9 mouse cellular contexts compared by ENCODE assay signal in genomic region chr5:122318100-122318499, GRCm38 (mm10). TPM values are rescaled to one million over a fixed set of nuclear protein-coding genes. Genes with fewer than 3 reads are reported as not detected.
DNase-seq lines count a peak whose midpoint lies in the region; ATAC-seq and TF ChIP-seq lines count a peak whose summit lies in the region.
"Had no signal": no experiment of that assay in that cellular context is flagged by ENCODE, and none has a peak within 500 bp of the region (broad histone marks: within the 10 kb centered on the region; RNA-seq: fewer than 3 reads in every experiment).

No protein-coding gene starts in this region.

- H3K4me1 ChIP-seq in heart, embryonic 10.5 days: peaks cover 38% of the 10 kb centered on the region
- peaks cover 16 to 52% of the 10 kb centered on the region in 2 experiments for H3K4me1 ChIP-seq in CH12.LX (ENCODE audit: control insufficient read depth in 1 of 2, insufficient read depth in 2 of 2)
- peaks cover 11% of the 10 kb centered on the region for H3K4me1 ChIP-seq in embryonic facial prominence, embryonic 15.5 days
- H3K4me1 ChIP-seq in hindbrain, embryonic 16.5 days (ENCODE audit: control insufficient read depth, insufficient read depth, low read depth, low read length): peaks cover 5% of the 10 kb centered on the region; the same call in 1 of the 2 replicates

- H3K4me3 ChIP-seq in heart, embryonic 10.5 days: no peak overlapping the region
- H3K4me3 ChIP-seq in CH12.LX (replicated peaks in 1 of 3; ENCODE audit: low read depth in 2 of 3, low read length in 2 of 3, poor library complexity in 1 of 3): no peak overlapping the region
- no peak overlapping the region for H3K4me3 ChIP-seq in embryonic facial prominence, embryonic 15.5 days (replicated peaks)
- no peak overlapping the region for H3K4me3 ChIP-seq in hindbrain, embryonic 16.5 days (ENCODE audit: low read length)
- H3K4me3 ChIP-seq: limb, embryonic 15.5 days had no signal

- no peak overlapping the region for H3K4me2 ChIP-seq in CH12.LX (ENCODE audit: insufficient read depth, low read depth, poor library complexity, severe bottlenecking)
- H3K4me2 ChIP-seq in embryonic facial prominence, embryonic 15.5 days (replicated peaks): no peak overlapping the region
- no peak overlapping the region for H3K4me2 ChIP-seq in hindbrain, embryonic 16.5 days (ENCODE audit: low read length)
- H3K4me2 ChIP-seq: limb, embryonic 15.5 days had no signal

- DNase-seq in heart, adult 11 months: peak; percentile 94
- DNase-seq in heart, embryonic 10.5 days (ENCODE audit: low spot score): no peak
- DNase-seq in CH12.LX (ENCODE audit: extremely low read depth): peak; percentile 86
- DNase-seq in lung, postnatal 4 days: peak; percentile 48 to 69
- DNase-seq in MN1 (ENCODE audit: low spot score): no peak
- DNase-seq in adrenal gland, postnatal 36 days: no peak

- no peaks in the 10 kb centered on the region for H3K27me3 ChIP-seq in heart, embryonic 10.5 days (ENCODE audit: insufficient read depth, poor library complexity, severe bottlenecking)
- no peaks in the 10 kb centered on the region for H3K27me3 ChIP-seq in CH12.LX (replicated peaks)
- H3K27me3 ChIP-seq in embryonic facial prominence, embryonic 15.5 days: no peaks in the 10 kb centered on the region
- H3K27me3 ChIP-seq in hindbrain, embryonic 16.5 days (replicated peaks; ENCODE audit: control insufficient read depth, insufficient read depth, low read length): no peaks in the 10 kb centered on the region
- H3K27me3 ChIP-seq: limb, embryonic 15.5 days had no signal

- peak; percentile 51; the same call in 1 of the 2 replicates for TF ChIP-seq EP300 in CH12.LX (IDR thresholded peaks at IDR 0.05; ENCODE audit: low read length)

- 82% methylated on average over 3 of the region's 3 CpGs for WGBS in heart, embryonic 10.5 days
- WGBS in embryonic facial prominence, embryonic 15.5 days: 72% methylated on average over 3 of the region's 3 CpGs
- WGBS in hindbrain, embryonic 16.5 days: 76% methylated on average over 3 of the region's 3 CpGs

- no peak for ATAC-seq in embryonic facial prominence, embryonic 15.5 days (ENCODE audit: insufficient number of reproducible peaks, low FRiP score, low TSS enrichment, low read depth)
- ATAC-seq in hindbrain, embryonic 16.5 days: no peak

- no peaks in the 10 kb centered on the region; the same call in 1 of the 2 replicates for H3K79me2 ChIP-seq in CH12.LX (replicated peaks; ENCODE audit: control insufficient read depth, extremely low read depth, insufficient read depth, poor library complexity, severe bottlenecking)

- TF ChIP-seq RAD21 in CH12.LX (IDR thresholded peaks at IDR 0.05; ENCODE audit: low read depth, low read length): peak; percentile 61

- no peak overlapping the region for H3K9ac ChIP-seq in CH12.LX (ENCODE audit: insufficient read depth, low read depth)
- H3K9ac ChIP-seq in embryonic facial prominence, embryonic 15.5 days: 0 out of 2 replicates have a peak overlapping the region, but pooled peaks have one; percentile 4
- H3K9ac ChIP-seq in hindbrain, embryonic 16.5 days (ENCODE audit: low read depth, low read length): no peak overlapping the region
- H3K9ac ChIP-seq: limb, embryonic 15.5 days had no signal

- peaks cover 64% of the 10 kb centered on the region for H3K36me3 ChIP-seq in heart, embryonic 10.5 days
- peaks cover 54 to 87% of the 10 kb centered on the region in 2 experiments for H3K36me3 ChIP-seq in CH12.LX (replicated peaks in 1 of 2; ENCODE audit: control insufficient read depth in 1 of 2, insufficient read depth in 1 of 2, low read length in 1 of 2)
- peaks cover 32% of the 10 kb centered on the region for H3K36me3 ChIP-seq in embryonic facial prominence, embryonic 15.5 days
- peaks cover 7% of the 10 kb centered on the region for H3K36me3 ChIP-seq in hindbrain, embryonic 16.5 days (ENCODE audit: control insufficient read depth, insufficient read depth, low read length)

- TF ChIP-seq POLR2A in CH12.LX (IDR thresholded peaks at IDR 0.05; ENCODE audit: low read depth, low read length): no peak

- H3K9me3 ChIP-seq in heart, embryonic 10.5 days: no peaks in the 10 kb centered on the region
- H3K9me3 ChIP-seq in CH12.LX (replicated peaks; ENCODE audit: low read length): no peaks in the 10 kb centered on the region
- H3K9me3 ChIP-seq in embryonic facial prominence, embryonic 15.5 days (replicated peaks): no peaks in the 10 kb centered on the region
- H3K9me3 ChIP-seq in hindbrain, embryonic 16.5 days (ENCODE audit: control insufficient read depth, low read length): no peaks in the 10 kb centered on the region
- H3K9me3 ChIP-seq: limb, embryonic 15.5 days had no signal

- peak; percentile 37 to 84; a peak in 2 of 4 replicates for TF ChIP-seq CTCF in CH12.LX (conservative IDR thresholded peaks at IDR 0.05 in 1 of 2, IDR thresholded peaks at IDR 0.05 in 1 of 2; ENCODE audit: low read depth in 2 of 2, low read length in 2 of 2)

- dilution Hi-C loops in CH12.LX (cut with MboI; ENCODE audit: extremely low pct_ligation_motif_present, extremely low pct_unique_long_range_greater_than_20kb, low sequenced_read_pairs): no loop called here

- in situ Hi-C loops in CH12.LX (cut with MboI; ENCODE audit: low pct_ligation_motif_present, low pct_unique_long_range_greater_than_20kb, low sequenced_read_pairs): loop anchor here (5.0 kb wide), 1 partner anchor 46 kb away; no protein-coding TSS in a partner anchor

- H3K27ac ChIP-seq in heart, embryonic 10.5 days: no peak overlapping the region
- no peak overlapping the region for H3K27ac ChIP-seq in CH12.LX (ENCODE audit: insufficient read depth, low read depth)
- no peak overlapping the region for H3K27ac ChIP-seq in embryonic facial prominence, embryonic 15.5 days (replicated peaks)
- no peak overlapping the region for H3K27ac ChIP-seq in hindbrain, embryonic 16.5 days (ENCODE audit: low read depth, low read length)
- H3K27ac ChIP-seq: limb, embryonic 15.5 days had no signal

TF ChIP-seq in CH12.LX, 34 proteins besides CTCF, POLR2A, EP300 and RAD21 (continues in another document):
- TF ChIP-seq ZNF384 (IDR thresholded peaks at IDR 0.05; ENCODE audit: low read depth, low read length) (no peak; the same call in 1 of the 2 replicates), IRF4 (IDR thresholded peaks at IDR 0.05; ENCODE audit: low read depth, low read length) (peak; percentile 87), KAT2A (IDR thresholded peaks at IDR 0.05; ENCODE audit: insufficient replicate concordance, low read length) (no peak), SMC3 (IDR thresholded peaks at IDR 0.05; ENCODE audit: low read depth, low read length) (peak; percentile 90), HCFC1 (IDR thresholded peaks at IDR 0.05; ENCODE audit: low read depth, low read length) (no peak), MAZ (IDR thresholded peaks at IDR 0.05; ENCODE audit: low read depth, low read length) (no peak), CHD1 (IDR thresholded peaks at IDR 0.05; ENCODE audit: low read depth, low read length) (no peak), E2F4 (IDR thresholded peaks at IDR 0.05; ENCODE audit: insufficient replicate concordance, low read depth, low read length) (no peak), ZC3H11A (IDR thresholded peaks at IDR 0.05; ENCODE audit: low read depth, low read length) (peak; percentile 33; the same call in 1 of the 2 replicates)

RNA-seq across cellular contexts. Expression of gene Pptc7, which starts 33.9 kb away (rescaled TPM):
- polyA plus RNA-seq in heart, embryonic 10.5 days (2016; fragmentation: Nextera tagmentation; extraction: Ambion mirVana): 9.1 and 9.9 TPM in 2 replicates
- total RNA-seq in CH12.LX (2012; rRNA removed) (17.1 and 19.9 TPM in 2 replicates), CH12.LX (2014; rRNA removed) (25.6 and 25.9 TPM in 2 replicates)
- 22.2 and 23.6 TPM in 2 replicates for polyA plus RNA-seq in CH12.LX (2012; ENCODE audit: insufficient read length, low read depth)
- 8.0 and 9.5 TPM in 2 replicates for polyA plus RNA-seq in embryonic facial prominence, embryonic 15.5 days (2015; fragmentation: Nextera tagmentation; extraction: Ambion mirVana)
- polyA plus RNA-seq in hindbrain, embryonic 16.5 days (2015; fragmentation: Nextera tagmentation; extraction: Ambion mirVana): 6.5 and 8.1 TPM in 2 replicates
- total RNA-seq in adrenal gland, postnatal 36 days (2021): 10 to 100 TPM; 53.2 to 55.4 TPM

RNA-seq across cellular contexts. Expression of gene Rad9b, which starts 35.9 kb away (rescaled TPM):
- polyA plus RNA-seq in heart, embryonic 10.5 days (2016; fragmentation: Nextera tagmentation; extraction: Ambion mirVana): 7.0 and 8.8 TPM in 2 replicates
- total RNA-seq in CH12.LX (2012; rRNA removed): 6.5 and 9.0 TPM in 2 replicates
- total RNA-seq in CH12.LX (2014; rRNA removed): 10.3 and 11.3 TPM in 2 replicates
- 10.4 TPM in 2 replicates for polyA plus RNA-seq in CH12.LX (2012; ENCODE audit: insufficient read length, low read depth)
- polyA plus RNA-seq in embryonic facial prominence, embryonic 15.5 days (2015; fragmentation: Nextera tagmentation; extraction: Ambion mirVana): 11.4 and 11.5 TPM in 2 replicates
- 17.7 and 20.1 TPM in 2 replicates for polyA plus RNA-seq in hindbrain, embryonic 16.5 days (2015; fragmentation: Nextera tagmentation; extraction: Ambion mirVana)
- total RNA-seq in adrenal gland, postnatal 36 days (2021): 1 to 10 TPM; 2.2 to 3.4 TPM

RNA-seq across cellular contexts. Expression of gene Vps29, which starts 36.1 kb away (rescaled TPM):
- polyA plus RNA-seq in heart, embryonic 10.5 days (2016; fragmentation: Nextera tagmentation; extraction: Ambion mirVana): 245 and 246 TPM in 2 replicates
- total RNA-seq in CH12.LX (2012; rRNA removed) (82.2 and 94.9 TPM in 2 replicates), CH12.LX (2014; rRNA removed) (145 and 153 TPM in 2 replicates)
- polyA plus RNA-seq in CH12.LX (2012; ENCODE audit: insufficient read length, low read depth): 94.4 and 95.0 TPM in 2 replicates
- 178 and 184 TPM in 2 replicates for polyA plus RNA-seq in embryonic facial prominence, embryonic 15.5 days (2015; fragmentation: Nextera tagmentation; extraction: Ambion mirVana)
- polyA plus RNA-seq in hindbrain, embryonic 16.5 days (2015; fragmentation: Nextera tagmentation; extraction: Ambion mirVana): 314 and 353 TPM in 2 replicates
- total RNA-seq in adrenal gland, postnatal 36 days (2021): 100 to 1,000 TPM; 141 to 165 TPM

RNA-seq across cellular contexts. Expression of gene Gpn3, which starts 53.6 kb away (rescaled TPM):
- 70.5 and 83.4 TPM in 2 replicates for polyA plus RNA-seq in heart, embryonic 10.5 days (2016; fragmentation: Nextera tagmentation; extraction: Ambion mirVana)
- total RNA-seq in CH12.LX (2012; rRNA removed) (61.4 and 66.8 TPM in 2 replicates), CH12.LX (2014; rRNA removed) (96.1 and 97.1 TPM in 2 replicates)
- 65.9 and 74.6 TPM in 2 replicates for polyA plus RNA-seq in CH12.LX (2012; ENCODE audit: insufficient read length, low read depth)
- 61.3 and 64.5 TPM in 2 replicates for polyA plus RNA-seq in embryonic facial prominence, embryonic 15.5 days (2015; fragmentation: Nextera tagmentation; extraction: Ambion mirVana)
- 35.3 and 40.9 TPM in 2 replicates for polyA plus RNA-seq in hindbrain, embryonic 16.5 days (2015; fragmentation: Nextera tagmentation; extraction: Ambion mirVana)
- total RNA-seq in adrenal gland, postnatal 36 days (2021): 10 to 100 TPM; 34.8 to 36.0 TPM

RNA-seq across cellular contexts. Expression of gene Tctn1, which starts 53.8 kb away (rescaled TPM):
- 2.4 and 3.1 TPM in 2 replicates for polyA plus RNA-seq in heart, embryonic 10.5 days (2016; fragmentation: Nextera tagmentation; extraction: Ambion mirVana)
- total RNA-seq in CH12.LX (2012; rRNA removed) (7.6 and 8.8 TPM in 2 replicates), CH12.LX (2014; rRNA removed) (2.6 and 2.9 TPM in 2 replicates)
- 3.7 and 4.4 TPM in 2 replicates for polyA plus RNA-seq in CH12.LX (2012; ENCODE audit: insufficient read length, low read depth)
- 6.9 and 7.5 TPM in 2 replicates for polyA plus RNA-seq in embryonic facial prominence, embryonic 15.5 days (2015; fragmentation: Nextera tagmentation; extraction: Ambion mirVana)
- polyA plus RNA-seq in hindbrain, embryonic 16.5 days (2015; fragmentation: Nextera tagmentation; extraction: Ambion mirVana): 5.3 and 6.0 TPM in 2 replicates
- total RNA-seq in adrenal gland, postnatal 36 days (2021): 10 to 100 TPM; 12.0 to 16.2 TPM

Comparison
In these comparisons a context has a peak if more than half of its experiments do, and no peak if none do; other contexts are left out.
1. DNase-seq: peak in heart, adult 11 months (single experiment), CH12.LX (single experiment) and lung, postnatal 4 days (2 of 2); none in heart, embryonic 10.5 days (single experiment), MN1 (single experiment) and adrenal gland, postnatal 36 days (0 of 2).